Mouse (Mus musculus): Measurements from ENCODE around the gene Mcts2.

DNA sequence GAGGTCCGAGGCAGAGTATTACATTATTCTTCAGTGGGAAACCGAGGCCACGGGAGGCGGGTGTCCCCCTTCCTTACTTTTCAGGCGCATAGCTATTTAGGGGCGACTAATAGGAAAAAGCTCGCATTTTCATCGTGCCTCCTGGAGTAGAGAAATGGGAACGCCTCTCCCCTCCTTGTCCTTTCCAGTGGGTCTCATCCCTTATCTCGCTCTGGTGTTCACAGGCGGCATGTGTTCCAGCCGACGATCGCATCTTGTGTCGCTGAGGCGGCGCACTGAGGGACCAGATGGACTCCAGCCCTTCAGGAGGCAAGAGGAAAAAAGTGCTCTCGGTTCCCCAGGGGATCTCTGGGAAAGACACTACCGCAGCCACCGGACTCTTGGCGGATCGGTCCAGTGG is 49.9 kb downstream of the Mcts2 start:
- TF ChIP-seq CTCF (IDR thresholded peaks at IDR 0.05; ENCODE audit: insufficient read depth, low read depth, low read length) (no peak), POLR2A (IDR thresholded peaks at IDR 0.05; ENCODE audit: insufficient read depth, low read depth, low read length) (no peak)

Data from olfactory bulb, adult 2 months (tissue).